Comparison of ENCODE assay signal across 9 mouse cellular contexts in genomic region chr17:45550253-45550652, GRCm38 (mm10). TPM values are rescaled to one million over a fixed set of nuclear protein-coding genes. Genes with fewer than 3 reads are reported as not detected.
DNase-seq lines count a peak whose midpoint lies in the region; ATAC-seq and TF ChIP-seq lines count a peak whose summit lies in the region.
"Had no signal": no experiment of that assay in that cellular context is flagged by ENCODE, and none has a peak within 500 bp of the region (broad histone marks: within the 10 kb centered on the region; RNA-seq: fewer than 3 reads in every experiment).

No protein-coding gene starts in this region.

- no peaks in the 10 kb centered on the region for H3K9me3 ChIP-seq in lung, embryonic 14.5 days (ENCODE audit: low read depth, low read length)
- no peaks in the 10 kb centered on the region for H3K9me3 ChIP-seq in neural tube, embryonic 13.5 days

- H3K4me1 ChIP-seq in lung, embryonic 14.5 days (ENCODE audit: insufficient read depth) = 0 out of 2 replicates have a peak, but pooled peaks cover 2% of the 10 kb centered on the region
- peaks cover 47% of the 10 kb centered on the region for H3K4me1 ChIP-seq in neural tube, embryonic 13.5 days (replicated peaks)

- no peak for ATAC-seq in lung, embryonic 14.5 days (ENCODE audit: insufficient read depth)
- ATAC-seq in neural tube, embryonic 13.5 days (ENCODE audit: low read depth) = no peak

- H3K36me3 ChIP-seq in lung, embryonic 14.5 days (ENCODE audit: insufficient read depth) = 0 out of 2 replicates have a peak, but pooled peaks cover 3% of the 10 kb centered on the region
- H3K36me3 ChIP-seq in neural tube, embryonic 13.5 days = peaks cover 12% of the 10 kb centered on the region

- H3K4me2 ChIP-seq in lung, embryonic 14.5 days = peak overlapping the region; percentile 99
- H3K4me2 ChIP-seq in neural tube, embryonic 13.5 days = peak overlapping the region; percentile 66

- DNase-seq in cerebellum, adult 11 months = peak; percentile 47
- DNase-seq in cerebellum, postnatal 4 days (ENCODE audit: low spot score in 2 of 2) = no peak
- no peak for DNase-seq in lung, embryonic 14.5 days
- no peak for DNase-seq in lung, postnatal 36 days
- DNase-seq in induced T-regulatory cell, adult 2 months (ENCODE audit: low read depth) = peak; percentile 40
- DNase-seq in right cerebral cortex, postnatal 4 days = no peak
- DNase-seq in ovary, postnatal 36 days (ENCODE audit: low spot score) = no peak

- WGBS in lung, embryonic 14.5 days = 11% methylated on average over 5 of the region's 5 CpGs
- 31% methylated on average over 5 of the region's 5 CpGs for WGBS in neural tube, embryonic 13.5 days

- no peak overlapping the region for H3K9ac ChIP-seq in lung, embryonic 14.5 days
- H3K9ac ChIP-seq in neural tube, embryonic 13.5 days = peak overlapping the region; percentile 97; the same call in 1 of the 2 replicates

- peaks cover 52% of the 10 kb centered on the region for H3K27me3 ChIP-seq in lung, embryonic 14.5 days (ENCODE audit: insufficient read depth, low read length)
- peaks cover 46% of the 10 kb centered on the region for H3K27me3 ChIP-seq in neural tube, embryonic 13.5 days

- H3K4me3 ChIP-seq in lung, embryonic 14.5 days (ENCODE audit: low read depth, low read length) = peak overlapping the region; percentile 72; the same call in 1 of the 2 replicates
- H3K4me3 ChIP-seq in neural tube, embryonic 13.5 days = peak overlapping the region; percentile 76

- TF ChIP-seq CTCF in lung, embryonic 14.5 days (IDR thresholded peaks at IDR 0.05; ENCODE audit: low read depth) = no peak

- no peak overlapping the region for H3K27ac ChIP-seq in lung, embryonic 14.5 days (ENCODE audit: low read depth)
- H3K27ac ChIP-seq in neural tube, embryonic 13.5 days (replicated peaks) = no peak overlapping the region

RNA-seq across cellular contexts. Expression of gene Tmem151b, which starts 0.8 kb away (rescaled TPM):
- 1.1 and 1.6 TPM in 2 replicates for polyA plus RNA-seq in lung, embryonic 14.5 days (2014; fragmentation: Nextera tagmentation; extraction: Ambion mirVana)
- polyA plus RNA-seq in neural tube, embryonic 13.5 days (2015; fragmentation: Nextera tagmentation; extraction: Ambion mirVana) = 19.4 and 22.6 TPM in 2 replicates

RNA-seq across cellular contexts. Expression of gene Nfkbie, which starts 5.2 kb away (rescaled TPM):
- 2.3 and 3.1 TPM in 2 replicates for polyA plus RNA-seq in lung, embryonic 14.5 days (2014; fragmentation: Nextera tagmentation; extraction: Ambion mirVana)
- 5.3 and 5.6 TPM in 2 replicates for polyA plus RNA-seq in neural tube, embryonic 13.5 days (2015; fragmentation: Nextera tagmentation; extraction: Ambion mirVana)

RNA-seq across cellular contexts. Expression of gene Slc35b2, which starts 13.4 kb away (rescaled TPM):
- 130 and 137 TPM in 2 replicates for polyA plus RNA-seq in lung, embryonic 14.5 days (2014; fragmentation: Nextera tagmentation; extraction: Ambion mirVana)
- polyA plus RNA-seq in neural tube, embryonic 13.5 days (2015; fragmentation: Nextera tagmentation; extraction: Ambion mirVana) = 75.0 and 84.2 TPM in 2 replicates

RNA-seq across cellular contexts. Expression of gene Hsp90ab1, which starts 22.8 kb away (rescaled TPM):
- 1,512 and 1,564 TPM in 2 replicates for polyA plus RNA-seq in lung, embryonic 14.5 days (2014; fragmentation: Nextera tagmentation; extraction: Ambion mirVana)
- 1,589 and 1,622 TPM in 2 replicates for polyA plus RNA-seq in neural tube, embryonic 13.5 days (2015; fragmentation: Nextera tagmentation; extraction: Ambion mirVana)

RNA-seq across cellular contexts. Expression of gene Tcte1, which starts 27.0 kb away (rescaled TPM):
- 0.35 and 0.70 TPM in 2 replicates for polyA plus RNA-seq in lung, embryonic 14.5 days (2014; fragmentation: Nextera tagmentation; extraction: Ambion mirVana)
- 3.3 and 3.6 TPM in 2 replicates for polyA plus RNA-seq in neural tube, embryonic 13.5 days (2015; fragmentation: Nextera tagmentation; extraction: Ambion mirVana)
- polyA plus RNA-seq: Patski had no signal

Comparison
In these comparisons a context has a peak if more than half of its experiments do, and no peak if none do; other contexts are left out.
1. DNase-seq: peak in cerebellum, adult 11 months (single experiment) and induced T-regulatory cell, adult 2 months (single experiment); none in cerebellum, postnatal 4 days (0 of 2), lung, embryonic 14.5 days (single experiment), lung, postnatal 36 days (single experiment), right cerebral cortex, postnatal 4 days (single experiment) and ovary, postnatal 36 days (single experiment).